Mouse (Mus musculus) ovary, adult 18-20 months (tissue): Measurements from ENCODE around the gene Cd5.

Source experiments
- DNase-seq: peaks from one replicate; pipeline ENCODE4 v3.0.0; 2022; ENCODE audit warnings: low spot score, mixed read lengths

Gene Cd5

GRCm38 (mm10) chr19:10701013-10701726, 37.6 kb downstream of the Cd5 start:
- no peak for DNase-seq

- DNase-seq, result no peak
Measured at GRCm38 (mm10) chr19:10699851-10700250, 39.0 kb downstream of the Cd5 start.

GRCm38 (mm10) chr19:10698131-10698991, 40.4 kb downstream of the Cd5 start:
- no peak for DNase-seq

GRCm38 (mm10) chr19:10695801-10696200, 43.0 kb downstream of the Cd5 start:
- DNase-seq, result no peak

- no peak for DNase-seq
Measured at GRCm38 (mm10) chr19:10693926-10694682, 44.7 kb downstream of the Cd5 start.

- no peak for DNase-seq
Measured at GRCm38 (mm10) chr19:10692361-10692760, 46.4 kb downstream of the Cd5 start.

GRCm38 (mm10) chr19:10691660-10692059, 47.1 kb downstream of the Cd5 start:
- DNase-seq, result no peak

- DNase-seq, result no peak
Measured at GRCm38 (mm10) chr19:10691121-10691520, 47.7 kb downstream of the Cd5 start.

- DNase-seq, result no peak
Measured at GRCm38 (mm10) chr19:10690336-10690735, 48.5 kb downstream of the Cd5 start.

GRCm38 (mm10) chr19:10689470-10690166, 49.2 kb downstream of the Cd5 start:
- no peak for DNase-seq

GRCm38 (mm10) chr19:10688537-10689352, 50.1 kb downstream of the Cd5 start, which contains the start of gene Vps37c:
TSS of gene Vps37c (plus strand) at chr19:10688735.
- DNase-seq, result peak; percentile 87

- no peak for DNase-seq
Measured at GRCm38 (mm10) chr19:10685727-10686126, 53.1 kb downstream of the Cd5 start.

- DNase-seq, result no peak
Measured at GRCm38 (mm10) chr19:10685081-10685480, 53.7 kb downstream of the Cd5 start.

GRCm38 (mm10) chr19:10681571-10681970, 57.2 kb downstream of the Cd5 start:
- no peak for DNase-seq

GRCm38 (mm10) chr19:10678772-10679067, 60.1 kb downstream of the Cd5 start:
- DNase-seq, result no peak

GRCm38 (mm10) chr19:10677915-10678771, 60.7 kb downstream of the Cd5 start, which contains the start of gene Pga5:
TSS of gene Pga5 (minus strand) at chr19:10678071.
- DNase-seq, result peak; percentile 52

GRCm38 (mm10) chr19:10676656-10677055, 62.1 kb downstream of the Cd5 start:
- no peak for DNase-seq

- DNase-seq, result no peak
Measured at GRCm38 (mm10) chr19:10673275-10673674, 65.5 kb downstream of the Cd5 start.

- no peak for DNase-seq
Measured at GRCm38 (mm10) chr19:10671854-10672417, 66.9 kb downstream of the Cd5 start.

GRCm38 (mm10) chr19:10671319-10671718, 67.5 kb downstream of the Cd5 start:
- DNase-seq, result no peak
